Mouse (Mus musculus) cerebellum, postnatal 10 days (tissue): ENCODE measurements around the gene Sept10.

Experiments used
- DNase-seq, 2 experiments: peaks; one replicate each; pipeline ENCODE4 v3.0.0; 2021; ENCODE audit warnings: mixed read lengths in 2 of 2

Gene Sept10

DNA sequence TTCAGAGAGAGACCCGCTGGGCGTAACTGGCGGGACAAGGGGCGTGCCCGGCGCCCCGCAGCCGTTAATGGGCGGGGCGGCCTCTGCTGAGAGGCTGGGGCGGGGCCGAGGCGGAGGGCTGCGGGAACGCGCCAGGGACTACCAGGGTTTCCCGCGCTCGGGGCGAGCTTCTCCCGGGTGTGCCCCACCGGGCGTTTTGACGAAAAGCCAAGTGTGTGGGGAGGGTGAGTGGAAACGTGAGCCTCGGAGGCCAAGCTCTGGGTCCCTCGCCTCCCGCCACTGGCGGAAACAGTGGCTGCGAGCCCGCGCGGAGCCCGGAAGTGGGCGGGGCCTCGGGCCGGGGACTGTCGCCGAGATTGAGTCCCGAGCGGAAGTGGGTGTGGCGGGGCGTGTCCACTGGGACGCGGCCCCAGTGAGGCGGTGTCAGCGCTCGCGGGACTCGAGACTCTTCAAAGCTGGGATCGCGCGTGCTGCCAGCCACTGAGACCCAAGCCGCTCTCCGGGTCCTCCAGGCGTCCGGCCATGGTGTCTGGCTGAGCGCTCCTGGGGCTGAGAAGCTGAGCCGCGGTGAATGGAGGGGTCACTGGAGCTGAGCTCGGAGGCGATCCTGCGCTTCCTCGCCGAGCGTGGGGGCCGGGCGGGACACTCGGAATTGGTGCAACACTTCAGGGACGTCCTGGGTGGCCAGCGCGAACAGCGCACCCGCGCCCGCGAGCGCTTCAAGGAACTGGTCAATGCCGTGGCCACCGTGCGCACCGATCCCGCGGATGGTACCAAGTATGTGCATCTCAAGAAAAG, at the start of gene Sept10, which contains the start of gene Sowahc:
Gene Sept10 (minus strand): TSS at position 375 of the 798 bp plus-strand sequence.
Gene Sowahc (plus strand): TSS at position 481 of the 798 bp plus-strand sequence.
- peak; percentile 99 for DNase-seq

DNA sequence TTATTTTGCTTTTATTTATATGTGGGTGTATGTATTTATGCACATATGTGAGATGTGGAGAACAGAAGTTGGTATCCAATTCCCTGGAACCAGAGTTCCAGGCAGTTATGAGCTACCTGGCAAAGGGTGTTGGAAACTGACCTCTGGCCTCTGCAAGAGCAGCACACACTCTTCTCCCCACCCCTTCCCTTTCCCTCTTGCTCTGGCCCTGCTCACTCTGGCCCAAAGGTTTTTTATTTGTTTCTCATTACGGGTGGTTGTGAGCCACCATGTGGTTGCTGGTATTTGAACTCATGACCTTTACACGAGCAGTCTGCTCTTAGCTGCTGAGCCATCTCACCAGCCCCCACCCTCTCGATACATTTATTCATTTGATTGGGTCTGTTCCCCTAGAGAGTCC, 47.1 kb upstream of the Sept10 start:
- DNase-seq, result no peak

DNA sequence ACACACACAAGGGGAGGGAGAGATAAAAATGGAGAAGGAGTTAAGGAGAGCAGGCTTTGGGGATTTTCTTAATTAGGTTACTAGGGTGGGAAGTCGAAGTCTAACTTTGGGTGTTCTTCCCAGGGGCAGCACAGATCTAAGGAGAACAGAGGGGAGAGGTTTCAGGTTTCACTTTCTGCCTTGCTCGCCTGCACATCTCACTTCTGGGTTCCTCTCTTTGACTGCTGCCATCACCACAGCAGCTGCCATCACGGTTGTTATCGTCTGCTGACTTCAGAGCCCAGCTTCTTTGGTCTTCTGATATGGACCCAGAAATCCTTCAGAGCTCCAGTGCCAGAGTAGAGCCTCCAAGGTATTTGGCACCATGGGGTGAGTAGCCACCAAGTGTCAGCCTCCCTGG, 46.5 kb upstream of the Sept10 start:
- DNase-seq, result no peak

DNA sequence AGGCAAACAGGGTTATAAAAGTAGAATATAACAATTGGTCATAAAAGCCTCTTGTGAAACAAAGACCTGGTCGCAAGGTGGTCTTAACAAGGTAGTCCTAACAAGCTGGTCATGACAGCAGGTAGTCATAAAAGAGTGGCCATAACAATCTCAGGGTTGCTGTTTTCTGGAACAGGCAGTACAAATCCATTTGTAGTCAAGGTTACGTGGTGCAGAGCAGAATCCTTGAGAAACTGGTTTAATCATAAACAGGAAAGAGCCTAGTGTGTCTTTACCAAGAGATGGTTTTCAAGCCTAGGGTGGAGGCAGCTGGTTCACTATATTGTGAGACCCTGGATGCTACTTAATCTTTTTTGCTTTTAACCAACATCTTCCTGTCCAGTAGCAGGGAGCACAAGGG, 45.6 kb upstream of the Sept10 start:
- no peak for DNase-seq

DNA sequence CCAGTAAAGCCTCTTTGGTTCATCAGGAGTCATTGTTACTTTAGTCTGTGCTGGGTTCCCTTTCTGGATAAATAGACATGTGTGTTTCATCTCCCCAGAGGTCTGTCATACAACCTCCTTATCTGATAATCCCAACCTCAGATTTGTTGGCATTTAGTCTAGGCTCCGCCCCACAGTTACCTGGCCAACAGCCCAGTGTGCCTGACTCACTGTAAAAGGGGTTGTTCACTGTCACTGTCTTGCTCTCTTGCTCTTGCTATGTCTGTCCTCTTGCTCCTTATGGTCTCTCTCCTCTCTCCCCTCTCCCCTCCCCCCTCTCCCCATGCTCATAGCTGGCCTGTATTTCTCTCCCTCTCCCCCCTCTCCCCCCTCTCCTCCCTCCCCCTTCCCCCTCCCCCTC, 44.5 kb upstream of the Sept10 start:
- DNase-seq, result peak; percentile 35 to 44

DNA sequence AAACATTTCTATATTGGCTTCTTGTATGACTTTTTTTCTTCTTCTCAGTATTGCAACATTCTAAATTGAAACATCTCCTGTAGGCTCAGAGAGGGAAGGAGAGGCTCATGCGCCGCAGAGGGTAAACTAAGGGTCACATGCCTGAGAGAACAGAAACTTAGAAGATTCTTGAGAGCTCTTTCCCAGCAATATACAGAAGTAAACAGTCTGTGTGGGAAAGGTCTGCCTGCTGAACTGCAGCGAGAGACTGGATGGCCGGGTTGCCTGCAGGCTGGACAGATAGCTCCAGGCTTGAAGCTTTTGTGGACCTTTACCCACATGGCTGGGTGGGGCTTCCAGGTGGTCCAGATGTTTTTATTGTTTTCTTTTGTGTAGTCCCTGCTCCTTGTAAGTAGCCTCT, 44.0 kb upstream of the Sept10 start:
- DNase-seq, result no peak

DNA sequence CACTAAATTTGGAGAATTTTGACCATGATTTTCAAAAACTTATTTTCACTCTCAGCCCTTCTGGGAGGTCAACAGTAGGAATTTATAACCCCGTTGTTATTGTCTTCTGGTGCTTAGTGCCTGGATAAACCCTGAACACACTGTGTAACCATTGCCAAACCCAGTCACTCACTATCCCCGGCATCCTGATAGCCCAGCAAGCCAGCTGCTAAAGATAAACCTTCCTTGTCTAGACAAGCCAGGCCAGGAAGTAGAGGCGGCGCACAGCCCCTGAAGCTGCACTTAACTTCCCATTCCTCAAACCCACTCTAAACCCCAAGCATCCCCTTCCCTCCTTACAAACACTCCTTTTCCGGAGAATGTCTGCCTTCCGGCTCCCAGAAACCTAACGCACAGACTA, 43.4 kb upstream of the Sept10 start:
- no peak for DNase-seq

DNA sequence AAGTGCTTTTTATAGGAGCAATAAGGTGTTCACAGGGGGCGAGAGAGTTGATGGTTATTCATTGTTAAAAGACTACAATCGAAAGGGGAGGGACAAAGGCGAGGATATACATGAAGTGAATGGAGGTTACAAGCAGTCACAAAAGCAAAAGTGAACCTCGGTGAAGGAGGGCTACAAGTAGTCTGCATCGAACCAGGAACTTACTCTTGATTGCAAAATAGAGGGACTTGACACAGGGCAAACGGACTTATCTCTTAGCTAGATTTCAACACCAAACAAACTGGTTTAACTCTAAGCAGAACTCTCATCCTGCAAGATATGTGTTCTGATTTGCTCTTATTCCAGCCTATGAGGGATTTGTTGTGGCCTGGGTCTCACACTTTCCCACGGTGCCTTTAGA, 41.3 kb upstream of the Sept10 start:
- DNase-seq, result no peak

DNA sequence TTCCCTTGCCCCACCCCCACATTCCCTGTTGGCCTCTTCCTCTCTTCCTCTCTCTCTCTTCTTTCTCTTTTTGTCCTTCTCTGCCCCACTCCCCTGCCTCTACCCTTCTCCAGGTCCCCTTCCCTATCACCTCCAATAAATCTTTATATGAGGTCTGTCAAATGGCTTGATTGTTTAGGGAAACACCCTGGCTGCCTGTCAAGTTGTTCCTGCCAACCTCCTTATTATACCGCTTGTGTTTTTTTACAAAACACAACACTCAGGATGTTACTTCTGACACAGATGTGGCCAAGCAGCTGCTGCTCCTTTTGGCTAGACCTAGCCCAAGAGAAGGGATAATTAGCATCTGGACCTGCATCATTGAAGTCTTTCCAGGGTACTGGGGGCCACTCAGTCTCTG, 40.4 kb upstream of the Sept10 start:
- DNase-seq, result no peak

DNA sequence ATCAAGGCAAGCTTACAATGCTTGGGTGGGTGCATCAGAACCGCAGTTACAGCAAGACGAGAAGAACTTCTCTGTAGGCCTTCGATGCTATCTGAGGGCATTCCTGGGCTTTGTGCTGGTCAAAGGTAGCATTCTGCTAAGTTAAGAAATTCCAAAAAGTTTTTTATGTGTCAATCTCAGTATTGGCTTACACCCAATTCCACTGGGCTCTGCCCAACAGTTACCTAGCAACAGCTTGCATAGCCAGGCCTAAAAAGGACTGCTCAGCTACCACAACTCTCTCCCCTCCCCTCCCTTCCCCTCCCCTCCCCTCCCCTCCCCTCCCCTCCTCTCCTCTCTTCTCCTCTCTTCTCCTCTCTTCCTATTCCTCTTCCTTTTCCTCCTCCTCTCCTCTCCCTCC, 40.0 kb upstream of the Sept10 start:
- no peak for DNase-seq

DNA sequence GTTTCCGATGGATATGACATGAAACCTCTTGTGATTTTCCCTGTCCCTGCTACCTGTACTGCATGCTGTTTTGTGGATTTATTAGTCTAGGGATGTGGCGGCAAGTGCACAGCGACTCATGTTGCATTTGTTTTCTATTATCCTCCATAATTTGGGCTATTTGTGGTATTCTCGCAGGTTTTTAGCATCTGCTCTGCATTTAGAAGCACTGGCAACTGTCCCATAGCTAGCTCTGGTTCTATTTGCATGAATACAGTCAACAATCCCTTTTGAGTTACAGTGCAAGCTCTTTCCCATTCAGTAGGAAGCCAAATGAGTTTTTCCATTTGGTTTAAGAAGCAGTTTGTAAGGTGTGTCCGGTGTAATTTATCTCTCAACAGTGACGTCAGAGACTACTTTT, 37.9 kb upstream of the Sept10 start:
- no peak for DNase-seq

DNA sequence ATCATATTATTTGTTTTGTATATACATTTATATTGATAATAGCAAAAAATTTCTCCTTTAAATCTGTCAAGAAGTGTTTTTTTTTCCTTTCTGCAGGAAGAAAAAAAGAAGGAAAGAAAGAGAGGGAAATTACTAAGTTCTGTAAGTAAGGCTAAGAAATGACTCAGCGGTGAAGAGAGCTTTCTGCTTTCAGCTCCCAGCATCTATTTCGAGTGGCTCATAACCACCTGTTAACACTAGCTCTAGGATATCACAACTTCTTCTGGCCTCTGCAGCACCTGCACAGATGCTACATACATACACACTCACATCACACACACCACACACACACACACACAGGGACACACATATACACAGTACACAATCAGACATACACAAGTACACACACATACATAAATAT, 34.9 kb upstream of the Sept10 start:
- DNase-seq, result no peak

DNA sequence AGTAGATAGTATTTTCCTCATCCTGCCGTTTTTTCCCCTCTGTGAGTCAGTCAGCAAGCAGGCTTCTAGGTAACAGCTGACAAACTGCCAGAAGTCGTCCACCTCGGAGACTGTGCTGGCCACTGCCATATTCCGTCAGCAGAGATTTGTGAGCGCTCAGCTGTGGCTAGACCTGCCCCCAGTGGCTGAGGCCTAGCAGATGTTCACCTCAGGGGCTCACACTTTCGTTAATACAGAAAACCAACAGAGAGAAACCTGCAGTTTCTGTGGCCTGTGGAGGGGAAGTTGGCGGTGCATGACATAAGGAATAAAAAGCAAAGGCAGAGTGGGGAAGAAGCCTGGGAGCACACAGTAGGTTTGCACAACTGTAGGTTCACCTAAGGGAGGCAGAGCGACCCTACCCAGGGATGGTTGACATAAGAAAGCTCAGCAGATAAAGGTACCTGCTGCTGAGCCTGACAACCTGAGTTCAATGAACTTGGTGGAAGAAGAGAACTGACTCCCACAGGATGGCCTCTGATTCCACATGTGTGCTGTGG, 32.0 kb upstream of the Sept10 start:
- no peak for DNase-seq

DNA sequence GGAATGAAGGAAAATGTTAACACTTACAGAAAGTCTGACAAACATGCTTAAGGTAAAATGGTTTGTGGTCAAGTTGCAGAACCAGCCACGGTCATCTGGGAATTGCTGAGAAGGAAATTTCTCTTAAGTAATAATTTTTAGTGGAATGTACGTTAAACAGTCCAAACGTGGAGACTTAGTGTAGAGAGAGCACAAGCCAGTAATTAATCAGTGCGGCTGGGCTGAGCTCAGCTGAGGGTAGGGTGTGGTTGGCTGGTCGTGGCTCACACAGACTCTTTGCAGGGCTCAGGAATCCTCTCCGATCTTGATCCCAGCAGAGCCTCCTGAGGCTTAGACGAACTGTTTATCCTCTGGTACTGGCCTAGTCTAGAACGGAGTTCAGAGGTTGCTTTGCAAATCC, 30.7 kb upstream of the Sept10 start:
- no peak for DNase-seq

DNA sequence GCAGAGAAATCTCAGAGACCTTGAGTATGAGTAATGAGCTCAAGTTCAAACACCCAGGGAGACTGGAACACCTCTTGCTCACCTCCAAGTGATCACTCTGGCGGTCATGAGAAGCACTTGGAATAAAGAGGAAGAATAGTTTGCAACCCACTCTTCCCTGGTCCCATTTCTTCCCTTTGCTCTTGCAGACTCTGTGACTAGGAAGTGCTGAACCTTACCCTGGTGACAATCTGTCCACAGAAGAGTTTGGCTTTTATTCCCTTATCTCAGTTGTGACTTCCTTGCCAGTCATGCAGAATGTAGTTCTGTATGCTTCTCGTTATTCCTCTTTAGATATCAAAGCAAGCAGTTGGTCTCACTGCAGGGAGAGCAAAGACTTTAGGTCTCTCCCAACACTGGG, 30.3 kb upstream of the Sept10 start:
- DNase-seq, result no peak

DNA sequence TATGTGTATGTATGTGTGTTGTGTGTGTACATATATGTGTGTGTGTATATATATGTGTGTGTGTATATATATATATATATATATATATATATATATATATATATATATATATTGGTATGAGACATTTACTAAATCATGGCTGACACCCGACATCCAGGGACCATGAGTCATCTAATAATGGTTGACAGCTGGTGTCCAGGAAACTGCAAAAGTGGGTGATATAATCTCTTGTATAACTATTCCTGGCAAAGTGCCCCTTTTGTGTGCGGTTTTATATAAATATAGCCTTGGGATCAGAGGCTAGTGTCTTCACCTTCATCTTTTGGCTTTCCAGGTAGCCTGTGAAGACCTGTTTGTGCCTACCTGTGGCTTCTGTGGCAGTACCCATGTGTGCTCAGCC, 29.0 kb upstream of the Sept10 start:
- no peak for DNase-seq

DNA sequence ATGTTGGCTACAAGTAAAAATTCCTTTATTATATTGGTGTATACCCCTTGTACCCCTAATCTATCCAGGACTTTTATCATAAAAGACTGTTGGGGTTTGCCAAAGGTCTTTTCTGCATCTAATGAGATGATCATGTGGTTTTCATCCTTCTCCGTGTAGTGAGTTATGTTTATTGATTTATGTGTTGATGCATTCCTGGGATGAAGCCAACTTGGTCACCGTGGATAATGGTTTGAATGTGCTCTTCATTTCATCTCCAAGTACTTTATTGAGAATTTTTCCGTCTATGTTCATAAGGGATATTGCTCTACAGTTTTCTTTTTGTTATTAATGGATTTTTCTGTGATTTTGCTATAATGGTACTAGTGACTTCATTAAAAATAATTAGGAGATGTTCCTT, 27.9 kb upstream of the Sept10 start:
- no peak for DNase-seq

DNA sequence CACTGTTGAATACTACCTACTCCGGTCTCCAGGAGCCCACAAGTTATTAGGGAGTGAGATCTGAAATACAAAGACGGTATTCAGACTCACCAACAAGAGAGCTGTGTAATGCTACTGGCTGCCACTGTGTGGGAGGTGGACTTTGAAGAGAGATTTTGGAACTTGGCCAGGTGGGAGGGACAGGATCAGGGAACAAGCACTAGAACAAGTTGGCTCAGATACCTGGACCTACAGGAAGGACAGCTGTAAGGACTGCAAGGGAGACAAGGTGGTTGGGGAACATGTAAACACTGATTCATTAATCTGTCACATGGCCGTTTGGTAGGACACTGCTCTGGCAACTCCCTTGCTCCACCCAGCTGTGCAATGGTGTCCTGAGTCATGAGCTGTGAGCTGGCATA, 19.5 kb upstream of the Sept10 start:
- peak; percentile 25 to 50 for DNase-seq

DNA sequence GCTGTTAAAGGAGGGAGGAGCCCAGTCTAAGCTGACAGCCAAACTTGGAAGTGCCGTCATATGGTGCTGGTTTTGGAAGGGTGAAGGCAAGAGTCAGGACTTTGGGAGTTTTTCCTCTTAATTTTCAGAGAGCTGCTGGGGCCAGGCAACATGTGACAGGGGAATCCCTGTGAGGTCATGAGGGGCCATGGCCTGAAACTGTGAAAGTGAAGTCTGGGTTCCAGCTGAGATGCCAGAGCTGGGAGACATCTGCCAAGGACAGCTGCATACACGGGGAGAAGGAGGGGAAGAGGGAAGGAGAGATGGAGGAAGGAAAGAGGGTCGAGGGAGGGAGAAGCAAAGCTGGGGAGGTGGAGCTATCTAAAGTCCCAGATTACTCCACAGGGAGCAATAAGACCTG, 16.1 kb upstream of the Sept10 start:
- DNase-seq, result no peak

DNA sequence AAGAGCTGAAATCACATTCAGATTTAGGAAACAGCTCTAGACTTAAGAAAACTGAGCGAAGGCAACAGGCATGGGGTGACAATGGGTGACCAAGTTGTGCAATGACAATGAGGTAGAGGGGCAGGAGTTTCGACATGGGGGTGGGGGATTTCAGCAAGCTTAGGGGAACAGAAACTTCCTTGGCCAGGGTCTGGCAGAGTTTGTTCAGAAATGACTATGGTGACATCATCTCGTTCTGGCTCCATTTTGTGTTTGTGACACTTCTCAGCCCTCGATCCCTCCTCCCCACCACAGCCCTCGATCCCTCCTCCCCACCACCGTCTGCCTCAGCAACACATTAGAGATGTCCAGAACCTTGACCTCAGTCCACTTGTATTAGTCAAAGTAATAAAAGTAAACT, 14.8 kb upstream of the Sept10 start:
- no peak for DNase-seq

DNA sequence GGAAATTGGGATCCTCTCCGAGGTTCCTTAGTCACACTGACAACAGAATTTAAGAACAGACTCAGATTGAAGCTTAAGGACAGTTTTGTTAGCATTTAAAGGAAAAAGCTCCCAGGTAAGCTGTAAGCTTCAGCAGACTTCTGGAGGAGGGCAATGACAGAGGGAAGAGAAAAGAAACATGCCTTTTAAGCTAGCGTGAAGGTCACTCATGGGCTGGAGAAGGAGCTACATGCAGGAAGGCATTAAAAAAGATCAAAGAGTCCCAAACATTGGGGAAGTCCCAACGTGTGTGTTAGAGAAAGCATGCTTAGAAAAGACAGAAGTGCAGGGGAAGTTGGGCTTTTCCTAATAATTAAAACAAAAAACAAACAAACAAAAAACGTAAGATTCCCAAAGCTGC, 14.2 kb upstream of the Sept10 start:
- no peak for DNase-seq

DNA sequence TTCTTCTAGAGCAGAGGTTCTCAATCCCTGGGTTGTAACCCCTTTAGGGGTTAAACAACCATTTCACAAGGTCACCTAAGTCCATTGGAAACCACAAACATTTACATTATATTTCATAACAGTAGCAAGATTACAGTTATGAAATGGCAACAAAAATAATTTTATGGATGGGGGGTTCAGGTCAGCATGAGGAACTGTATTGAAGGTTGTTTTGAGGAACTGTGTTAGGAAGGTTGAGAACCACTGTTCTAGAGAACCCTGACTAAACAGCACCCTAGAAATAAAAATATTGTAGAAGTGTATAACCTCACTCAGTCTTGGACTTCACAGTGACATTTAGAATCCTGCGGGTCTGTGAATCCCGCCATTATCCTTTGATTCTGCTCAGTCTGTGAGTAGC, 13.6 kb upstream of the Sept10 start:
- no peak for DNase-seq

DNA sequence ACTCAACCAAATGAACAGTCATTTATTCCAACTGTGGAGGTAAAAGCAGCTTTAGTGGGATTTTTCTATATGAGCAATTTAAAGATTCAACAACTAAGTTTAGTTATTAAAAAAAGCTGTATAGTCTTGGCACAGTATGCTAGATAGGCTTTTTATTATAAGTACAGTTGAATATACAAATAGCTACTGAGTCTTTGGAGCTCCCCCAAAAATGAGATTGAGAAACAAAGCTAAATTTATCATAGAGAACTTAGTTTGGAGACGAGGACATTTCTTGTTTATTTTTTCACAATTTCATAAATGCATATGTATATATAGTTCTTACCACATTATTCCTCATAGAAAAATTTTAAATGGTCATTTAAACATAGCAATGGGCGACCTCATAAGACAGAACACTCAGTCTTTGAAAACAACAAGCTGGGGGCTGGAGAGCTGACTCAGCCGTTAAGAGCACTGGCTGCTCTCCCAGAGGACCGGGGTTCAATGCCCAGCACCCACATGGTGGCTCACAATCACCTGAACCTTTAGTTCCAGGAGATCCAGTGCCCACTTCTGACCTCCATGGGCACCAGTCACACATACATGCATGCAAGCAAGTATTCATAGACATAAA, 7.7 kb upstream of the Sept10 start:
- no peak for DNase-seq

DNA sequence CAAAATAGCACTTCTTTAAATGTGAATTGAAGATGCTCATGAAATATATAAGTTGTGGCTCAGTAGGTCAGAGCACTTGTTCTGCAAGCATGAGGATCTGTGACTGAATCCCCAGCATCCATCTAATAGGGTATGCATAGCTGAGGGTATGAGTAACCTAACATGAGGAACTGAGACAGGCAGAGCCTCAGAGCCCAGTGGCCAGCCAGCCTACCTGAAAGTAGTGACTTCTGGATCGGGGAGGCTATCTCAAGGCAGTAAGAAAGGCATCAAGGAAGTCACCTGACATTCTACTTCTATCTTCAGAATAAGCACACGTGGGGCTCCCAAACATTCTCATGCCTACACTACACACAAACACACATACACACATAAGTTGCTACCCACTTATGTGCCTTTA, 3.5 kb upstream of the Sept10 start:
- no peak for DNase-seq

DNA sequence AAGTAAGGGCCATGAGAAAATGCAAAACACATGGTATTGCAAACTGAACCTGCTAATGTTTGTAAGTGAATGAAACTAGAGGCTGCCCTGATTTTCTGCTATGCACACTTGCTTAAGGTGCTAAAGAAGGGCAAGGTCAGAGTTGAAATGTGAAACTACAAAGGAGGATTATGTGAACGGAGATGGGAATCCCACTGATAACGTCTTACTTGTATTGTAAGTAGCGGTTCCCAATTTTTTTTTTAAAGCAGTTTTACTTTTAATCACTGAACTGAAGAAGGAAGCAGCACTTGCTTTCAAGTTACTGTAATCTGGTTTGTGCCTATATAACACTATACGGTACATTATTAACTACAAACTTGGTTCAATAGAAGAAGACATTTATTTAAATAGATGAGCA, 2.2 kb upstream of the Sept10 start:
- no peak for DNase-seq
